Mouse (Mus musculus): ENCODE data around the gene Shisal1.

DNA sequence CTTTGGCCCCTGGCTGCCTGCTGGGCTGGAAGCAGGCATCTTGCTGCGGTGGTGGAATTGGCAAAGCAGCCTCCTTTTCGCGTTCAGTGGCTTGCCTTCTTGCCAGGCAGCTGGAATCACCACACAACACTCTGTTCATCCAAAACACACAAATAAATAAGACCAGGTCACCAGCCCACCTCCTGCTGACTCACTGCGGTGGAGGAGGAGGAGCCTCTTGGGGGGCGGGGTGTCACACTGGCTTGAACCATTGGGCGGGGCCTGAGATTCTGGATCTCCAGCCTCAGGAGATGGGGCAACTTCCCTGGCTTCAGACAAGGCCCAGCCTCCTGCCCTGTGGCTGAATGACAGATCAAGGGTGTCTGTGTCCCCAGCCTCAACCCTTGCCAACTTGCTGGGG, 34.5 kb downstream of the Shisal1 start:
- TF ChIP-seq POLR2A (IDR thresholded peaks at IDR 0.05; ENCODE audit: low read depth, low read length) (no peak), NRF1 (IDR thresholded peaks at IDR 0.05; ENCODE audit: low read depth, low read length) (no peak), E2F4 (IDR thresholded peaks at IDR 0.05; ENCODE audit: insufficient replicate concordance, low read depth, low read length) (no peak), NELFE (IDR thresholded peaks at IDR 0.05; ENCODE audit: low read depth, low read length) (no peak), CTCF (conservative IDR thresholded peaks at IDR 0.05 in 1 of 2, IDR thresholded peaks at IDR 0.05 in 1 of 2; ENCODE audit: low read depth in 2 of 2, low read length in 2 of 2) (no peak), TBP (conservative IDR thresholded peaks at IDR 0.05; ENCODE audit: low read depth, low read length) (no peak), ZC3H11A (IDR thresholded peaks at IDR 0.05; ENCODE audit: low read depth, low read length) (no peak), MAZ (IDR thresholded peaks at IDR 0.05; ENCODE audit: low read depth, low read length) (no peak), EP300 (IDR thresholded peaks at IDR 0.05; ENCODE audit: low read length) (no peak), ZNF384 (IDR thresholded peaks at IDR 0.05; ENCODE audit: low read depth, low read length) (no peak), POLR2AphosphoS2 (IDR thresholded peaks at IDR 0.05; ENCODE audit: low read depth, low read length) (no peak)
